Mouse (Mus musculus) C2C12 (cell line): ENCODE data around the gene Stk32c. TPM values are rescaled to one million over a fixed set of nuclear protein-coding genes. Genes with fewer than 3 reads are reported as not detected.

Source experiments
- H3K27me3 ChIP-seq: one replicate; pipeline ENCODE4 v1.6.1; 2011; ENCODE audit not compliant: control insufficient read depth, insufficient read depth, insufficient read length
- H3K36me3 ChIP-seq: one replicate; pipeline ENCODE4 v1.6.1; 2011; ENCODE audit not compliant: control insufficient read depth, insufficient read depth
- H3K4me3 ChIP-seq: one replicate; pipeline ENCODE4 v1.5.1; 2011; ENCODE audit warnings: mild to moderate bottlenecking, control low read depth; ENCODE audit not compliant: poor library complexity, insufficient read depth, severe bottlenecking
- H3K79me2 ChIP-seq: one replicate; pipeline ENCODE4 v1.6.1; 2011; ENCODE audit not compliant: control insufficient read depth, insufficient read depth
- H3K79me3 ChIP-seq: one replicate; pipeline ENCODE4 v1.6.1; 2011; ENCODE audit warnings: low read depth, control low read depth
- H3ac ChIP-seq: one replicate; pipeline ENCODE3; 2011; ENCODE audit warnings: low read depth; ENCODE audit not compliant: control insufficient read depth, insufficient read length
- CEBPB ChIP-seq: IDR thresholded peaks from one replicate; pipeline ENCODE4 v1.6.1; 2011; ENCODE audit warnings: low read depth, mild to moderate bottlenecking, control low read depth, moderate library complexity
- CTCF ChIP-seq: IDR thresholded peaks from one replicate; pipeline ENCODE4 v1.5.1; 2011; ENCODE audit not compliant: control insufficient read depth, insufficient read depth, insufficient read length
- FOSL1 ChIP-seq: IDR thresholded peaks from one replicate; pipeline ENCODE4 v1.8.0; 2011; ENCODE audit warnings: mild to moderate bottlenecking, low read length; ENCODE audit not compliant: poor library complexity, insufficient read depth, severe bottlenecking
- MAX ChIP-seq: IDR thresholded peaks from one replicate; pipeline ENCODE4 v1.6.1; 2011; ENCODE audit warnings: mild to moderate bottlenecking, control low read depth
- MYOD1 ChIP-seq: IDR thresholded peaks from one replicate; pipeline ENCODE4 v1.6.1; 2011; ENCODE audit warnings: low read depth; ENCODE audit not compliant: control insufficient read depth, insufficient read length
- MYOG ChIP-seq: IDR thresholded peaks from one replicate; pipeline ENCODE4 v1.6.1; 2011; ENCODE audit not compliant: control insufficient read depth, insufficient read length; ENCODE audit errors: extremely low read depth
- USF1 ChIP-seq: IDR thresholded peaks from one replicate; pipeline ENCODE4 v1.6.1; 2011; ENCODE audit warnings: low read depth, mild to moderate bottlenecking, control low read depth, moderate library complexity
- polyA plus RNA-seq: library from polyadenylated mRNA; unstranded; fragments of >200 nt; fragmentation: generic; extraction: Trizol; gene quantifications from one replicate; pipeline ENCODE4 v1.2.1, GENCODE M21; 2012; ENCODE audit warnings: missing spikeins

The Stk32c gene
- polyA plus RNA-seq, 1 experiment: 2.6 TPM

- peak overlapping the region; percentile 38 for H3ac ChIP-seq
- no peak overlapping the region for H3K4me3 ChIP-seq
- no peaks in the 10 kb centered on the region for H3K79me3 ChIP-seq
- no peaks in the 10 kb centered on the region for H3K27me3 ChIP-seq
- no peak for TF ChIP-seq USF1
- TF ChIP-seq FOSL1: no peak
- TF ChIP-seq CTCF: peak; percentile 96
- H3K36me3 ChIP-seq: no peaks in the 10 kb centered on the region
- H3K79me2 ChIP-seq: no peaks in the 10 kb centered on the region
Measured at GRCm38 (mm10) chr7:139233714-139234113, 20.6 kb upstream of the Stk32c start.

- no peak overlapping the region for H3K4me3 ChIP-seq
- no peaks in the 10 kb centered on the region for H3K79me2 ChIP-seq
- TF ChIP-seq MYOG (no peak), MAX (no peak), MYOD1 (no peak), FOSL1 (no peak), USF1 (no peak), CTCF (no peak), CEBPB (no peak)
- no peak overlapping the region for H3ac ChIP-seq
- H3K27me3 ChIP-seq: no peaks in the 10 kb centered on the region
- H3K79me3 ChIP-seq: no peaks in the 10 kb centered on the region
- H3K36me3 ChIP-seq: no peaks in the 10 kb centered on the region
Measured at GRCm38 (mm10) chr7:139230241-139230640, 17.1 kb upstream of the Stk32c start.

- Histone ChIP-seq H3K36me3 (no peaks in the 10 kb centered on the region), H3K79me3 (no peaks in the 10 kb centered on the region), H3K27me3 (no peaks in the 10 kb centered on the region), H3K79me2 (no peaks in the 10 kb centered on the region), H3K4me3 (no peak overlapping the region), H3ac (no peak overlapping the region)
- TF ChIP-seq FOSL1 (no peak), MYOD1 (no peak), USF1 (no peak), MYOG (no peak), CTCF (no peak), CEBPB (no peak)
Measured at GRCm38 (mm10) chr7:139229837-139230236, 16.7 kb upstream of the Stk32c start.

DNA sequence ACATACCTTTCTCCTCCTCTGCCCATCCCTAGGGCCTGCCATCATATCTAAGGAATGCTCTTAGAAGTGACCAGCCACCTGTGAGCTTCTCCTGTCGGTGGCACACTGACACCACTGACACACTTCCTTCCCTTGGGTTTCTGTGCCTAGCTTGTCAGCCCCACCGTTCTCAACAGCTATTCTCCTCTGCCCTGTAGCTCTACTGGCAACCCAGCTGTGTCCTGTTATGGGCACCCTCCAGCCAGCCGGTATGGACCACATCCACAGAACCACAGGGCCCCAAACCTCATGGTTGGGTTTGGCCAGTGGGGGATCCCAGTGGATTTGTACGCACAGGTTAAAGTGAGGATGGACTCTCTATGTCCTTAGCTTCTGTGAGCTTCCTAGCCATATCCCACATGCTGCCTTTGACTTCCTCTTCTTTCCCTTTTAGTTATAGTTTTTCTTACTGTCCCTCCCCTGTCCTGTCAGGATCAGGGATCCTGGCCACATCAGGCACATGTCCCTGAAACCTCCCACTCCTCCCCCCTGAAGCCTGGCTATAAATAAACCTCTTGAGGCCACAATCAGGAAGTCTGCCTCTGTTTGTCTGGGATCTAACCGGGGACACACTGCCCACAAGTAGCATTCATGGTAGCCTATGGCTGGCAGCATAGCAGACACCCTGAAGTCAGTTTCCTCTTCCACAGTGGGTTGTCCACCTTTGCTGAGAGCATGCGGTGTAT is 15.5 kb upstream of the Stk32c start:
- Histone ChIP-seq H3K27me3 (no peaks in the 10 kb centered on the region), H3K79me2 (no peaks in the 10 kb centered on the region), H3K79me3 (no peaks in the 10 kb centered on the region), H3K36me3 (no peaks in the 10 kb centered on the region), H3K4me3 (no peak overlapping the region), H3ac (no peak overlapping the region)
- no peak for TF ChIP-seq MYOG
- TF ChIP-seq MYOD1: no peak
- TF ChIP-seq FOSL1: no peak
- TF ChIP-seq CEBPB: no peak
- no peak for TF ChIP-seq USF1

DNA sequence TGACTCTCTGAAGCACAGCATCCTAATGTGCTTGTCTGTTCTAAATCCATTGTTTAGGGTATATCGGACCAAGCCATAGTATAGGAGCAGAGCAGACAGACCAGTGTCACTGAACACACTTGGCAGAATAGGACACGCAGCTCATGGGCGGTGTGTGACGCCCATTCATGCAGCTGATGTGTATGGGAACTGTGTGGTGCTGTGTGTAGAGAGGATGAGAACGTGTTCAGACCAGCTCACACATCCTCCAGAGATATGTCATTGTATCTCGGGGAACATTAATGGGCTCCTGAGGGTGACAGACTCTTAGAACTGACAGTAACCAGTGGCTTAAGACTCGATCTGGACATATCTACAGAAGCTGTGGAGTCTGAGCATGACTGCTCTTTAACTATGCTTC is 13.3 kb upstream of the Stk32c start:
- no peak for TF ChIP-seq MAX
- no peak for TF ChIP-seq MYOG
- TF ChIP-seq CEBPB: no peak
- no peak for TF ChIP-seq CTCF
- no peak for TF ChIP-seq USF1
- no peak for TF ChIP-seq FOSL1
- no peak for TF ChIP-seq MYOD1
- no peaks in the 10 kb centered on the region for H3K36me3 ChIP-seq
- H3K79me2 ChIP-seq: no peaks in the 10 kb centered on the region

DNA sequence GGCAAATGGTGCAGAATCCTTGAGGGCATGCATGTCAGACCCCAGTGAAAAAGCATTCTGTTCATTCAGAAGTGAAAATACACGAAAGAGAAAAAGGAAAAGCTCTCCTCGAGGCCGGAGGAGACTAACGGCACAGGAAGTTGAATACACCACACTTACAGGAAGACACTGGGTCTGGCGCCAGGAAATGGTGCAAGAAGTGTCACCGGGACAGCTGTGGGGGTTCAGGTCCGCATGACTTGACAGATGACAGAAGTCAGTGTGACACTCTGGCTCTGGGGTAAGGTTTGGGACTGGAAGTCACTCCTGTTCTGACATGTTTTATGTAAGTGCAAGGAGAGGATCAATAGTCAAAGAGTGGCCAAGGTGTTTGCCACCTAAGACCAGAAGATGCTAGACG is 11.6 kb upstream of the Stk32c start:
- Histone ChIP-seq H3K79me2 (no peaks in the 10 kb centered on the region), H3K27me3 (no peaks in the 10 kb centered on the region), H3K36me3 (no peaks in the 10 kb centered on the region), H3ac (no peak overlapping the region), H3K4me3 (no peak overlapping the region), H3K79me3 (no peaks in the 10 kb centered on the region)
- no peak for TF ChIP-seq FOSL1
- no peak for TF ChIP-seq USF1
- no peak for TF ChIP-seq CTCF
- TF ChIP-seq MYOD1: no peak
- TF ChIP-seq CEBPB: no peak
- TF ChIP-seq MAX: no peak
- TF ChIP-seq MYOG: no peak

More for the DNA sequence above, 13.3 kb upstream of the Stk32c start:
- no peak overlapping the region for H3ac ChIP-seq
- H3K79me3 ChIP-seq: no peaks in the 10 kb centered on the region
- H3K27me3 ChIP-seq: no peaks in the 10 kb centered on the region
- H3K4me3 ChIP-seq: no peak overlapping the region
